9 mouse cellular contexts compared by ENCODE assay signal in genomic region chr7:28694423-28694822, GRCm38 (mm10). TPM values are rescaled to one million over a fixed set of nuclear protein-coding genes. Genes with fewer than 3 reads are reported as not detected.
DNase-seq lines count a peak whose midpoint lies in the region; ATAC-seq and TF ChIP-seq lines count a peak whose summit lies in the region.
"Had no signal": no experiment of that assay in that cellular context is flagged by ENCODE, and none has a peak within 500 bp of the region (broad histone marks: within the 10 kb centered on the region; RNA-seq: fewer than 3 reads in every experiment).

No protein-coding gene starts in this region.

- no peak for TF ChIP-seq CTCF in E14TG2a.4 (conservative IDR thresholded peaks at IDR 0.05; ENCODE audit: low read length)

- H3K4me3 ChIP-seq in heart, embryonic 13.5 days, result no peak overlapping the region
- H3K4me3 ChIP-seq in E14TG2a.4 (replicated peaks; ENCODE audit: low read length), result peak overlapping the region; percentile 63
- 0 out of 2 replicates have a peak overlapping the region, but pooled peaks have one; percentile 4 for H3K4me3 ChIP-seq in embryonic facial prominence, embryonic 12.5 days

- no peak for ATAC-seq in heart, embryonic 13.5 days (ENCODE audit: extremely low read depth, insufficient number of reproducible peaks, low FRiP score, low TSS enrichment)
- no peak for ATAC-seq in embryonic facial prominence, embryonic 12.5 days (ENCODE audit: insufficient number of reproducible peaks, insufficient read depth, low FRiP score, low TSS enrichment)

- no peak for DNase-seq in heart, adult 8-10 months (ENCODE audit: low spot score)
- peak; percentile 72 for DNase-seq in mesoderm, embryonic 11.5 days (ENCODE audit: low read depth, low spot score)
- no peak for DNase-seq in adipocyte (ENCODE audit: low spot score)
- no peak for DNase-seq in frontal cortex, postnatal 36 days (ENCODE audit: low spot score in 2 of 2)
- DNase-seq in right cerebral cortex, adult 18-20 months, result no peak

- H3K9me3 ChIP-seq in heart, embryonic 13.5 days, result no peaks in the 10 kb centered on the region
- H3K9me3 ChIP-seq in E14TG2a.4 (ENCODE audit: low read length), result no peaks in the 10 kb centered on the region
- no peaks in the 10 kb centered on the region for H3K9me3 ChIP-seq in embryonic facial prominence, embryonic 12.5 days

- WGBS in heart, embryonic 13.5 days, result 16% methylated on average over 14 of the region's 14 CpGs
- 8% methylated on average over 14 of the region's 14 CpGs for WGBS in embryonic facial prominence, embryonic 12.5 days

- H3K4me2 ChIP-seq in heart, embryonic 13.5 days, result peak overlapping the region; percentile 90
- peak overlapping the region; percentile 90 for H3K4me2 ChIP-seq in embryonic facial prominence, embryonic 12.5 days (replicated peaks)

- H3K27ac ChIP-seq in heart, embryonic 13.5 days (replicated peaks), result no peak overlapping the region
- 0 out of 2 replicates have a peak overlapping the region, but pooled peaks have one; percentile 12 for H3K27ac ChIP-seq in embryonic facial prominence, embryonic 12.5 days
- H3K27ac ChIP-seq: liver, embryonic 14.5 days had no signal

- peaks cover 10% of the 10 kb centered on the region for H3K4me1 ChIP-seq in heart, embryonic 13.5 days
- peaks cover 67% of the 10 kb centered on the region for H3K4me1 ChIP-seq in E14TG2a.4 (replicated peaks; ENCODE audit: low read depth, low read length)
- peaks cover 13% of the 10 kb centered on the region for H3K4me1 ChIP-seq in embryonic facial prominence, embryonic 12.5 days

- peaks cover 36% of the 10 kb centered on the region for H3K27me3 ChIP-seq in heart, embryonic 13.5 days (replicated peaks)
- no peaks in the 10 kb centered on the region for H3K27me3 ChIP-seq in E14TG2a.4 (ENCODE audit: insufficient read depth, low read length)
- peaks cover 10% of the 10 kb centered on the region; the same call in 1 of the 2 replicates for H3K27me3 ChIP-seq in embryonic facial prominence, embryonic 12.5 days

- H3K9ac ChIP-seq in heart, embryonic 13.5 days, result no peak overlapping the region
- H3K9ac ChIP-seq in embryonic facial prominence, embryonic 12.5 days, result no peak overlapping the region
- H3K9ac ChIP-seq: liver, embryonic 14.5 days had no signal

- H3K36me3 ChIP-seq in heart, embryonic 13.5 days, result no peaks in the 10 kb centered on the region
- H3K36me3 ChIP-seq in E14TG2a.4 (ENCODE audit: insufficient read depth, low read length), result peaks cover 31% of the 10 kb centered on the region
- H3K36me3 ChIP-seq in embryonic facial prominence, embryonic 12.5 days, result no peaks in the 10 kb centered on the region; the same call in 1 of the 2 replicates

RNA-seq across cellular contexts. Expression of gene Fbxo27, which starts 1.8 kb away (rescaled TPM):
- 4.2 and 4.7 TPM in 2 replicates for polyA plus RNA-seq in heart, embryonic 13.5 days (2015; fragmentation: Nextera tagmentation; extraction: Ambion mirVana)
- under 1 TPM in 3 of 4 experiments, not detected in 1; 0.11 to 0.72 (median 0.16) TPM for total RNA-seq in heart, adult 8-10 months (2022)
- 8.6 and 11.9 TPM in 2 replicates for polyA plus RNA-seq in embryonic facial prominence, embryonic 12.5 days (2016; fragmentation: Nextera tagmentation; extraction: Ambion mirVana)

RNA-seq across cellular contexts. Expression of gene Fbxo17, which starts 22.2 kb away (rescaled TPM):
- polyA plus RNA-seq in heart, embryonic 13.5 days (2015; fragmentation: Nextera tagmentation; extraction: Ambion mirVana), result 10.6 and 11.4 TPM in 2 replicates
- 1 to 10 TPM in 3 of 4 experiments, under 1 TPM in 1; 0.55 to 1.2 (median 1.1) TPM for total RNA-seq in heart, adult 8-10 months (2022)
- polyA plus RNA-seq in embryonic facial prominence, embryonic 12.5 days (2016; fragmentation: Nextera tagmentation; extraction: Ambion mirVana), result 15.9 and 19.7 TPM in 2 replicates

RNA-seq across cellular contexts. Expression of gene Mrps12, which starts 47.2 kb away (rescaled TPM):
- polyA plus RNA-seq in heart, embryonic 13.5 days (2015; fragmentation: Nextera tagmentation; extraction: Ambion mirVana), result 108 and 117 TPM in 2 replicates
- total RNA-seq in heart, adult 8-10 months (2022), result 10 to 100 TPM; 64.0 to 72.6 (median 67.4) TPM
- polyA plus RNA-seq in embryonic facial prominence, embryonic 12.5 days (2016; fragmentation: Nextera tagmentation; extraction: Ambion mirVana), result 135 and 138 TPM in 2 replicates

RNA-seq across cellular contexts. Expression of gene Sars2, which starts 47.4 kb away (rescaled TPM):
- 20.2 and 20.4 TPM in 2 replicates for polyA plus RNA-seq in heart, embryonic 13.5 days (2015; fragmentation: Nextera tagmentation; extraction: Ambion mirVana)
- 10 to 100 TPM; 13.1 to 15.0 (median 13.7) TPM for total RNA-seq in heart, adult 8-10 months (2022)
- polyA plus RNA-seq in embryonic facial prominence, embryonic 12.5 days (2016; fragmentation: Nextera tagmentation; extraction: Ambion mirVana), result 29.8 and 32.0 TPM in 2 replicates
